Mouse (Mus musculus) brain, embryonic 14.5 days (tissue): ENCODE data around the gene Chil6.

Experiments
- CTCF ChIP-seq: fragments of 200-500 bp; IDR thresholded peaks from 2 replicates; pipeline ENCODE4 v1.5.1; 2012; ENCODE audit warnings: inconsistent platforms, mild to moderate bottlenecking, moderate library complexity, borderline replicate concordance; ENCODE audit not compliant: insufficient read depth, insufficient read length; ENCODE audit errors: extremely low read depth
- POLR2A ChIP-seq: fragments of 200-500 bp; IDR thresholded peaks from 2 replicates; pipeline ENCODE4 v1.6.1; 2012; ENCODE audit warnings: mild to moderate bottlenecking, inconsistent platforms, borderline replicate concordance; ENCODE audit not compliant: poor library complexity, insufficient read depth, insufficient read length, severe bottlenecking; ENCODE audit errors: extremely low read depth

- TF ChIP-seq CTCF (no peak), POLR2A (no peak)
These were observed 43.0 kb upstream of the Chil6 start for GRCm38 (mm10) chr3:106448995-106449394.
